Mouse (Mus musculus) kidney, adult 2 months (tissue): Measurements from ENCODE around the gene Ror2.

Source experiments
- CTCF ChIP-seq: fragments of 200-500 bp; conservative IDR thresholded peaks from 2 replicates; pipeline ENCODE4 v1.5.1; 2011; ENCODE audit warnings: low read depth, mild to moderate bottlenecking, control low read depth, low read length, moderate library complexity, mixed read lengths; ENCODE audit not compliant: insufficient read depth, insufficient read length
- POLR2A ChIP-seq: fragments of 200-500 bp; IDR thresholded peaks from one replicate; pipeline ENCODE4 v1.6.1; 2011; ENCODE audit warnings: low read depth, low read length, control low read depth

- TF ChIP-seq CTCF (no peak), POLR2A (no peak)
Measured at GRCm38 (mm10) chr13:53178171-53178570, 107.8 kb downstream of the Ror2 start.
